Mouse (Mus musculus): ENCODE measurements around the gene Atp6v1a. TPM values are rescaled to one million over a fixed set of nuclear protein-coding genes. Genes with fewer than 3 reads are reported as not detected.

Gene Atp6v1a
- polyA plus RNA-seq, 1 experiment from 2014 or later, result 40.5 TPM

DNA sequence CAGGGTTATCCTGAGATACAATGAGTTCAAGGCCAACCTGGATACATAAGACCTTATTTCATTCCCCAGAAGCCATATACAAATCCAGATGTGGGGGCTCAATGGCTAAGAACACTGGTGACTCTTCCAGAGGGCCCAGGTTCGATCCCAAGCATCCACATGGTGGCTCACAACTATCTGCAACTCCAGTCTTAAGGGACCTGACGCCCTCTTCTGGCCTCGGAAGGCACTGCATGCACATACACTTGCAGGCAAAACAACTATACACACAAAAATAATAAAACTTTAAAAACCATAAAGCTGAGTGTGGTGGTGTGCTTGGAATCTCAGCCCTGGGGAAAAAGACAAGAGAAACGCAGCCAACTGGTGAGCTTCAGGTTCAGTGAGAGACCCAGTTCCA is 100.4 kb downstream of the Atp6v1a start:
- no peaks in the 10 kb centered on the region; the same call in 1 of the 2 replicates for H3K9me3 ChIP-seq
- 78% methylated on average over 4 of the region's 4 CpGs for WGBS

More for the DNA sequence above, 100.4 kb downstream of the Atp6v1a start:
- no peak overlapping the region for H3K27ac ChIP-seq (replicated peaks)
- H3K27me3 ChIP-seq (replicated peaks; ENCODE audit: low read depth, poor library complexity, severe bottlenecking), result no peaks in the 10 kb centered on the region
- peaks cover 6% of the 10 kb centered on the region for H3K4me1 ChIP-seq
- H3K36me3 ChIP-seq (replicated peaks), result no peaks in the 10 kb centered on the region
- DNase-seq (ENCODE audit: low spot score), result no peak
- no peak overlapping the region for H3K4me3 ChIP-seq

Other genes with a start within 250 kb of the Atp6v1a start
- 16.3 and 20.2 TPM in 2 replicates for gene Ccdc191, start 249.9 kb downstream of the Atp6v1a start, polyA plus RNA-seq (2016; fragmentation: Nextera tagmentation; extraction: Ambion mirVana)
- 36.0 and 37.4 TPM in 2 replicates for gene Qtrt2, start 212.9 kb downstream of the Atp6v1a start, polyA plus RNA-seq (2016; fragmentation: Nextera tagmentation; extraction: Ambion mirVana)
- 0.50 and 0.59 TPM in 2 replicates for gene Zdhhc23, start 159.9 kb downstream of the Atp6v1a start, polyA plus RNA-seq (2016; fragmentation: Nextera tagmentation; extraction: Ambion mirVana)
- 3.3 and 3.8 TPM in 2 replicates for gene Gramd1c, start 76.4 kb downstream of the Atp6v1a start, polyA plus RNA-seq (2016; fragmentation: Nextera tagmentation; extraction: Ambion mirVana)
- 133 and 135 TPM in 2 replicates for gene Naa50, start 125 bp upstream of the Atp6v1a start, polyA plus RNA-seq (2016; fragmentation: Nextera tagmentation; extraction: Ambion mirVana)
- gene Usf3, start 33.5 kb upstream of the Atp6v1a start, polyA plus RNA-seq (2016; fragmentation: Nextera tagmentation; extraction: Ambion mirVana), result 2.6 TPM in 2 replicates
- 0.21 and 0.29 TPM in 2 replicates for gene Sidt1, start 193.5 kb upstream of the Atp6v1a start, polyA plus RNA-seq (2016; fragmentation: Nextera tagmentation; extraction: Ambion mirVana)
- 33.9 and 34.5 TPM in 2 replicates for gene Spice1, start 207.4 kb upstream of the Atp6v1a start, polyA plus RNA-seq (2016; fragmentation: Nextera tagmentation; extraction: Ambion mirVana)